Comparison of ENCODE assay signal across 17 mouse cellular contexts in genomic region chr4:154089205-154089604, GRCm38 (mm10). TPM values are rescaled to one million over a fixed set of nuclear protein-coding genes. Genes with fewer than 3 reads are reported as not detected.
A peak's percentile ranks its signal among the peaks of the same experiment; 100 is the strongest.
DNase-seq lines count a peak whose midpoint lies in the region; ATAC-seq and TF ChIP-seq lines count a peak whose summit lies in the region.
"Had no signal": no experiment of that assay in that cellular context is flagged by ENCODE, and none has a peak within 500 bp of the region (broad histone marks: within the 10 kb centered on the region; RNA-seq: fewer than 3 reads in every experiment).

No protein-coding gene starts in this region.

- no peak overlapping the region for H3K9ac ChIP-seq in lung, embryonic 14.5 days
- H3K9ac ChIP-seq: embryonic facial prominence, embryonic 13.5 days; hindbrain, embryonic 15.5 days; kidney, embryonic 15.5 days; neural tube, embryonic 15.5 days had no signal

- 0 out of 2 replicates have a peak, but pooled peaks cover 3% of the 10 kb centered on the region for H3K27me3 ChIP-seq in lung, embryonic 14.5 days (ENCODE audit: insufficient read depth, low read length)
- peaks cover 66% of the 10 kb centered on the region for H3K27me3 ChIP-seq in E14TG2a.4 (ENCODE audit: insufficient read depth, low read length)
- H3K27me3 ChIP-seq in forebrain, embryonic 10.5 days (ENCODE audit: poor library complexity, severe bottlenecking), result peaks cover 27% of the 10 kb centered on the region; the same call in 1 of the 2 replicates
- H3K27me3 ChIP-seq: hindbrain, embryonic 15.5 days had no signal

- peak; percentile 27 for TF ChIP-seq CTCF in lung, embryonic 14.5 days (IDR thresholded peaks at IDR 0.05; ENCODE audit: low read depth)
- TF ChIP-seq CTCF in E14TG2a.4 (conservative IDR thresholded peaks at IDR 0.05; ENCODE audit: low read length), result peak; percentile 28

- 40% methylated on average over 5 of the region's 5 CpGs for WGBS in lung, embryonic 14.5 days
- 54% methylated on average over 5 of the region's 5 CpGs for WGBS in forebrain, embryonic 10.5 days

- ATAC-seq in lung, embryonic 14.5 days (ENCODE audit: insufficient read depth), result no peak
- ATAC-seq: forebrain, embryonic 14.5 days; midbrain, embryonic 16.5 days had no signal

- H3K4me2 ChIP-seq in lung, embryonic 14.5 days, result no peak overlapping the region
- H3K4me2 ChIP-seq: embryonic facial prominence, embryonic 13.5 days; hindbrain, embryonic 15.5 days; kidney, embryonic 15.5 days; neural tube, embryonic 15.5 days had no signal

- no peaks in the 10 kb centered on the region for H3K36me3 ChIP-seq in lung, embryonic 14.5 days (ENCODE audit: insufficient read depth)
- H3K36me3 ChIP-seq in E14TG2a.4 (ENCODE audit: insufficient read depth, low read length), result no peaks in the 10 kb centered on the region
- H3K36me3 ChIP-seq in forebrain, embryonic 10.5 days (replicated peaks), result no peaks in the 10 kb centered on the region
- H3K36me3 ChIP-seq: embryonic facial prominence, embryonic 13.5 days; hindbrain, embryonic 15.5 days; kidney, embryonic 15.5 days; limb, embryonic 10.5 days; neural tube, embryonic 15.5 days had no signal

- H3K9me3 ChIP-seq in lung, embryonic 14.5 days (ENCODE audit: low read depth, low read length), result no peaks in the 10 kb centered on the region
- H3K9me3 ChIP-seq in E14TG2a.4 (ENCODE audit: low read length), result no peaks in the 10 kb centered on the region
- H3K9me3 ChIP-seq in forebrain, embryonic 10.5 days, result no peaks in the 10 kb centered on the region
- H3K9me3 ChIP-seq: embryonic facial prominence, embryonic 13.5 days; hindbrain, embryonic 15.5 days; kidney, embryonic 15.5 days; limb, embryonic 10.5 days; neural tube, embryonic 15.5 days had no signal

- DNase-seq in lung, embryonic 14.5 days, result no peak
- no peak for DNase-seq in lung, postnatal 25 days (ENCODE audit: low spot score)
- DNase-seq in ZHBTc4 (ENCODE audit: low read depth, low spot score), result peak; percentile 31
- peak; percentile 11 for DNase-seq in naive thymus-derived CD4-positive, alpha-beta T cell, adult 2 months (ENCODE audit: low read depth)
- DNase-seq in forebrain, embryonic 10.5 days (ENCODE audit: extremely low spot score, low spot score), result no peak
- no peak for DNase-seq in urinary bladder, adult 2 months (ENCODE audit: low spot score)
- DNase-seq: adrenal gland, adult 8-10 months had no signal

- no peak overlapping the region for H3K4me3 ChIP-seq in lung, embryonic 14.5 days (ENCODE audit: low read depth, low read length)
- no peak overlapping the region for H3K4me3 ChIP-seq in E14TG2a.4 (replicated peaks; ENCODE audit: low read length)
- H3K4me3 ChIP-seq in forebrain, embryonic 10.5 days, result no peak overlapping the region
- H3K4me3 ChIP-seq: embryonic facial prominence, embryonic 13.5 days; hindbrain, embryonic 15.5 days; kidney, embryonic 15.5 days; limb, embryonic 10.5 days; neural tube, embryonic 15.5 days had no signal

- H3K4me1 ChIP-seq in lung, embryonic 14.5 days (ENCODE audit: insufficient read depth), result no peaks in the 10 kb centered on the region
- H3K4me1 ChIP-seq in E14TG2a.4 (replicated peaks; ENCODE audit: low read depth, low read length), result peaks cover 57% of the 10 kb centered on the region
- peaks cover 5% of the 10 kb centered on the region; the same call in 1 of the 2 replicates for H3K4me1 ChIP-seq in forebrain, embryonic 10.5 days
- H3K4me1 ChIP-seq: embryonic facial prominence, embryonic 13.5 days; hindbrain, embryonic 15.5 days; kidney, embryonic 15.5 days; limb, embryonic 10.5 days; neural tube, embryonic 15.5 days had no signal

- H3K27ac ChIP-seq in lung, embryonic 14.5 days (ENCODE audit: low read depth), result no peak overlapping the region
- H3K27ac ChIP-seq in forebrain, embryonic 10.5 days, result no peak overlapping the region
- H3K27ac ChIP-seq: embryonic facial prominence, embryonic 13.5 days; hindbrain, embryonic 15.5 days; kidney, embryonic 15.5 days; limb, embryonic 10.5 days; macrophage; neural tube, embryonic 15.5 days had no signal

RNA-seq across cellular contexts. Expression of gene Ccdc27, which starts 46.7 kb away (rescaled TPM):
- 0.08 TPM in 1 of 2 replicates, not detected in the other for polyA plus RNA-seq in lung, embryonic 14.5 days (2014; fragmentation: Nextera tagmentation; extraction: Ambion mirVana)
- polyA plus RNA-seq in forebrain, embryonic 10.5 days (2016; fragmentation: Nextera tagmentation; extraction: Ambion mirVana), result not detected in 2 replicates
- not detected in 2 replicates for polyA plus RNA-seq in urinary bladder, adult 2 months (2012; rRNA removed)
- polyA plus RNA-seq: embryonic facial prominence, embryonic 13.5 days; forebrain, embryonic 14.5 days; heart, embryonic 16.5 days; hindbrain, embryonic 15.5 days; limb, embryonic 10.5 days; macrophage; midbrain, embryonic 16.5 days; neural tube, embryonic 15.5 days had no signal

RNA-seq across cellular contexts. Expression of gene Trp73, which starts 50.8 kb away (rescaled TPM):
- polyA plus RNA-seq in lung, embryonic 14.5 days (2014; fragmentation: Nextera tagmentation; extraction: Ambion mirVana), result 0.17 and 0.84 TPM in 2 replicates
- polyA plus RNA-seq in forebrain, embryonic 10.5 days (2016; fragmentation: Nextera tagmentation; extraction: Ambion mirVana), result 1.9 and 4.5 TPM in 2 replicates
- polyA plus RNA-seq in urinary bladder, adult 2 months (2012; rRNA removed), result 0.03 TPM in 1 of 2 replicates, not detected in the other
- polyA plus RNA-seq: macrophage had no signal

RNA-seq across cellular contexts. Expression of gene Wrap73, which starts 53.0 kb away (rescaled TPM):
- 36.2 and 38.0 TPM in 2 replicates for polyA plus RNA-seq in lung, embryonic 14.5 days (2014; fragmentation: Nextera tagmentation; extraction: Ambion mirVana)
- polyA plus RNA-seq in forebrain, embryonic 10.5 days (2016; fragmentation: Nextera tagmentation; extraction: Ambion mirVana), result 47.5 and 50.3 TPM in 2 replicates
- polyA plus RNA-seq in urinary bladder, adult 2 months (2012; rRNA removed), result 12.1 and 13.2 TPM in 2 replicates

Comparison
In these comparisons a context has a peak if more than half of its experiments do, and no peak if none do; other contexts are left out.
1. DNase-seq: peak in ZHBTc4 (single experiment) and naive thymus-derived CD4-positive, alpha-beta T cell, adult 2 months (single experiment); none in lung, embryonic 14.5 days (single experiment), lung, postnatal 25 days (single experiment), forebrain, embryonic 10.5 days (single experiment) and urinary bladder, adult 2 months (single experiment).